Mouse (Mus musculus): ENCODE results near the gene Cntrob. TPM values are rescaled to one million over a fixed set of nuclear protein-coding genes. Genes with fewer than 3 reads are reported as not detected.

Cntrob gene
- polyA plus RNA-seq, 1 experiment, result 27.5 TPM

GRCm38 (mm10) chr11:69267341-69267740, 56.2 kb downstream of the Cntrob start:
- Histone ChIP-seq H3K4me3 (ENCODE audit: low read depth, low read length) (peak overlapping the region; percentile 0; the same call in 1 of the 2 replicates), H3K9me3 (replicated peaks; ENCODE audit: control insufficient read depth, insufficient read depth, low read length, poor library complexity, severe bottlenecking) (no peaks in the 10 kb centered on the region), H3K36me3 (ENCODE audit: control insufficient read depth, insufficient read depth, low read length, poor library complexity, severe bottlenecking) (no peaks in the 10 kb centered on the region), H3K27ac (ENCODE audit: insufficient read depth, low read length) (no peak overlapping the region), H3K9ac (ENCODE audit: low read depth, poor library complexity, severe bottlenecking) (no peak overlapping the region; the same call in 1 of the 2 replicates), H3K4me1 (ENCODE audit: control insufficient read depth, insufficient read depth, low read length) (no peaks in the 10 kb centered on the region), H3K27me3 (ENCODE audit: control insufficient read depth, insufficient read depth, low read length, poor library complexity, severe bottlenecking) (no peaks in the 10 kb centered on the region)
- TF ChIP-seq CTCF (IDR thresholded peaks at IDR 0.05; ENCODE audit: low read depth, low read length), result peak; percentile 24
- TF ChIP-seq EP300 (IDR thresholded peaks at IDR 0.05; ENCODE audit: insufficient read depth, low read depth, low read length), result no peak
- TF ChIP-seq POLR2A (IDR thresholded peaks at IDR 0.05; ENCODE audit: insufficient read depth, low read length), result no peak

- Histone ChIP-seq H3K9ac (ENCODE audit: low read depth, poor library complexity, severe bottlenecking) (no peak overlapping the region), H3K36me3 (ENCODE audit: control insufficient read depth, insufficient read depth, low read length, poor library complexity, severe bottlenecking) (no peaks in the 10 kb centered on the region), H3K27me3 (ENCODE audit: control insufficient read depth, insufficient read depth, low read length, poor library complexity, severe bottlenecking) (no peaks in the 10 kb centered on the region), H3K9me3 (replicated peaks; ENCODE audit: control insufficient read depth, insufficient read depth, low read length, poor library complexity, severe bottlenecking) (no peaks in the 10 kb centered on the region), H3K4me1 (ENCODE audit: control insufficient read depth, insufficient read depth, low read length) (no peaks in the 10 kb centered on the region), H3K4me3 (ENCODE audit: low read depth, low read length) (no peak overlapping the region), H3K27ac (ENCODE audit: insufficient read depth, low read length) (no peak overlapping the region)
- no peak for TF ChIP-seq EP300 (IDR thresholded peaks at IDR 0.05; ENCODE audit: insufficient read depth, low read depth, low read length)
- no peak for TF ChIP-seq POLR2A (IDR thresholded peaks at IDR 0.05; ENCODE audit: insufficient read depth, low read length)
- no peak for TF ChIP-seq CTCF (IDR thresholded peaks at IDR 0.05; ENCODE audit: low read depth, low read length)
Measured at GRCm38 (mm10) chr11:69266253-69266652, 57.3 kb downstream of the Cntrob start.

- Histone ChIP-seq H3K36me3 (ENCODE audit: control insufficient read depth, insufficient read depth, low read length, poor library complexity, severe bottlenecking) (no peaks in the 10 kb centered on the region), H3K9me3 (replicated peaks; ENCODE audit: control insufficient read depth, insufficient read depth, low read length, poor library complexity, severe bottlenecking) (no peaks in the 10 kb centered on the region), H3K4me1 (ENCODE audit: control insufficient read depth, insufficient read depth, low read length) (no peaks in the 10 kb centered on the region), H3K4me3 (ENCODE audit: low read depth, low read length) (no peak overlapping the region), H3K27ac (ENCODE audit: insufficient read depth, low read length) (no peak overlapping the region), H3K9ac (ENCODE audit: low read depth, poor library complexity, severe bottlenecking) (no peak overlapping the region), H3K27me3 (ENCODE audit: control insufficient read depth, insufficient read depth, low read length, poor library complexity, severe bottlenecking) (no peaks in the 10 kb centered on the region)
- TF ChIP-seq CTCF (IDR thresholded peaks at IDR 0.05; ENCODE audit: low read depth, low read length), result no peak
- no peak for TF ChIP-seq EP300 (IDR thresholded peaks at IDR 0.05; ENCODE audit: insufficient read depth, low read depth, low read length)
- TF ChIP-seq POLR2A (IDR thresholded peaks at IDR 0.05; ENCODE audit: insufficient read depth, low read length), result no peak
Measured at GRCm38 (mm10) chr11:69265410-69265809, 58.2 kb downstream of the Cntrob start.

- no peaks in the 10 kb centered on the region for H3K4me1 ChIP-seq (ENCODE audit: control insufficient read depth, insufficient read depth, low read length)
- H3K9me3 ChIP-seq (replicated peaks; ENCODE audit: control insufficient read depth, insufficient read depth, low read length, poor library complexity, severe bottlenecking), result no peaks in the 10 kb centered on the region
- no peak overlapping the region for H3K9ac ChIP-seq (ENCODE audit: low read depth, poor library complexity, severe bottlenecking)
- no peaks in the 10 kb centered on the region for H3K36me3 ChIP-seq (ENCODE audit: control insufficient read depth, insufficient read depth, low read length, poor library complexity, severe bottlenecking)
- H3K27ac ChIP-seq (ENCODE audit: insufficient read depth, low read length), result no peak overlapping the region
- TF ChIP-seq CTCF (IDR thresholded peaks at IDR 0.05; ENCODE audit: low read depth, low read length), result no peak
- no peak for TF ChIP-seq POLR2A (IDR thresholded peaks at IDR 0.05; ENCODE audit: insufficient read depth, low read length)
- no peak for TF ChIP-seq EP300 (IDR thresholded peaks at IDR 0.05; ENCODE audit: insufficient read depth, low read depth, low read length)
- H3K27me3 ChIP-seq (ENCODE audit: control insufficient read depth, insufficient read depth, low read length, poor library complexity, severe bottlenecking), result no peaks in the 10 kb centered on the region
- H3K4me3 ChIP-seq (ENCODE audit: low read depth, low read length), result no peak overlapping the region
Measured at GRCm38 (mm10) chr11:69264276-69264675, 59.3 kb downstream of the Cntrob start.

GRCm38 (mm10) chr11:69260111-69260510, 63.5 kb downstream of the Cntrob start:
- Histone ChIP-seq H3K4me3 (ENCODE audit: low read depth, low read length) (no peak overlapping the region), H3K9me3 (replicated peaks; ENCODE audit: control insufficient read depth, insufficient read depth, low read length, poor library complexity, severe bottlenecking) (no peaks in the 10 kb centered on the region), H3K4me1 (ENCODE audit: control insufficient read depth, insufficient read depth, low read length) (no peaks in the 10 kb centered on the region), H3K27ac (ENCODE audit: insufficient read depth, low read length) (no peak overlapping the region), H3K9ac (ENCODE audit: low read depth, poor library complexity, severe bottlenecking) (no peak overlapping the region), H3K27me3 (ENCODE audit: control insufficient read depth, insufficient read depth, low read length, poor library complexity, severe bottlenecking) (no peaks in the 10 kb centered on the region), H3K36me3 (ENCODE audit: control insufficient read depth, insufficient read depth, low read length, poor library complexity, severe bottlenecking) (no peaks in the 10 kb centered on the region)
- no peak for TF ChIP-seq CTCF (IDR thresholded peaks at IDR 0.05; ENCODE audit: low read depth, low read length)
- TF ChIP-seq POLR2A (IDR thresholded peaks at IDR 0.05; ENCODE audit: insufficient read depth, low read length), result no peak
- no peak for TF ChIP-seq EP300 (IDR thresholded peaks at IDR 0.05; ENCODE audit: insufficient read depth, low read depth, low read length)

- Histone ChIP-seq H3K36me3 (ENCODE audit: control insufficient read depth, insufficient read depth, low read length, poor library complexity, severe bottlenecking) (no peaks in the 10 kb centered on the region), H3K27ac (ENCODE audit: insufficient read depth, low read length) (no peak overlapping the region), H3K9me3 (replicated peaks; ENCODE audit: control insufficient read depth, insufficient read depth, low read length, poor library complexity, severe bottlenecking) (no peaks in the 10 kb centered on the region), H3K27me3 (ENCODE audit: control insufficient read depth, insufficient read depth, low read length, poor library complexity, severe bottlenecking) (no peaks in the 10 kb centered on the region), H3K4me3 (ENCODE audit: low read depth, low read length) (no peak overlapping the region), H3K4me1 (ENCODE audit: control insufficient read depth, insufficient read depth, low read length) (no peaks in the 10 kb centered on the region), H3K9ac (ENCODE audit: low read depth, poor library complexity, severe bottlenecking) (no peak overlapping the region)
- TF ChIP-seq POLR2A (IDR thresholded peaks at IDR 0.05; ENCODE audit: insufficient read depth, low read length) (no peak), CTCF (IDR thresholded peaks at IDR 0.05; ENCODE audit: low read depth, low read length) (peak; percentile 94)
Measured at GRCm38 (mm10) chr11:69258287-69258686, 65.3 kb downstream of the Cntrob start.
